Mouse (Mus musculus) intestine, embryonic 16.5 days (tissue): Measurements from ENCODE around the gene Eml1. TPM values are rescaled to one million over a fixed set of nuclear protein-coding genes. Genes with fewer than 3 reads are reported as not detected.
A peak's percentile ranks its signal among the peaks of the same experiment; 100 is the strongest.
"Not testable (repeated sequence)": the region's sequence is repeated elsewhere in the genome, so short reads cannot be mapped to it uniquely, and the experiment has no call there.

Source experiments
- ATAC-seq: fragments of 200-750 bp; cut with Nextera tagmentation; 2 replicates; pipeline ENCODE4 v1.8.0; 2017; ENCODE audit warnings: moderate TSS enrichment, moderate library complexity
- H3K27ac ChIP-seq: fragments of 300-500 bp; sonication (generic); 2 replicates; pipeline ENCODE4 v1.5.1; 2014; ENCODE audit warnings: mild to moderate bottlenecking, low read length
- H3K27me3 ChIP-seq: fragments of 300-500 bp; sonication (generic); replicated peaks from 2 replicates; pipeline ENCODE4 v1.6.1; 2014; ENCODE audit warnings: low read length, control low read depth, mixed read lengths; ENCODE audit not compliant: control insufficient read depth, insufficient read depth
- H3K36me3 ChIP-seq: fragments of 300-500 bp; sonication (generic); 2 replicates; pipeline ENCODE4 v1.6.1; 2014; ENCODE audit warnings: low read length, control low read depth; ENCODE audit not compliant: control insufficient read depth, insufficient read depth
- H3K4me1 ChIP-seq: fragments of 300-500 bp; sonication (generic); 2 replicates; pipeline ENCODE4 v1.6.1; 2014; ENCODE audit warnings: low read length, control low read depth, mixed read lengths; ENCODE audit not compliant: control insufficient read depth, insufficient read depth
- H3K4me2 ChIP-seq: fragments of 300-500 bp; sonication (generic); 2 replicates; pipeline ENCODE4 v1.6.1; 2014; ENCODE audit warnings: low read depth, low read length, control low read depth
- H3K4me3 ChIP-seq: fragments of 300-500 bp; sonication (generic); 2 replicates; pipeline ENCODE4 v1.5.1; 2014; ENCODE audit warnings: mild to moderate bottlenecking, low read length
- H3K9ac ChIP-seq: fragments of 300-500 bp; sonication (generic); 2 replicates; pipeline ENCODE4 v1.6.1; 2014; ENCODE audit warnings: low read depth, low read length
- H3K9me3 ChIP-seq: fragments of 300-500 bp; sonication (generic); 2 replicates; pipeline ENCODE4 v1.6.1; 2016; ENCODE audit warnings: low read length, control low read depth; ENCODE audit not compliant: control insufficient read depth
- WGBS: fragments of 180-500 bp; shearing (Covaris S2); extraction: QIAGEN DNeasy Blood & Tissue Kit; methylation state at CpG from one replicate; pipeline ENCODE4 v1.1.7; 2014; 5-methylcytosine and 5-hydroxymethylcytosine counted together
- polyA plus RNA-seq: library from polyadenylated mRNA; unstranded; fragments of >200 nt; fragmentation: Nextera tagmentation; extraction: Ambion mirVana; gene quantifications from 2 replicates; pipeline ENCODE4 v1.2.1, GENCODE M21; 2015

Gene Eml1
- polyA plus RNA-seq, 1 experiment from 2014 or later, result 63.7 TPM

DNA sequence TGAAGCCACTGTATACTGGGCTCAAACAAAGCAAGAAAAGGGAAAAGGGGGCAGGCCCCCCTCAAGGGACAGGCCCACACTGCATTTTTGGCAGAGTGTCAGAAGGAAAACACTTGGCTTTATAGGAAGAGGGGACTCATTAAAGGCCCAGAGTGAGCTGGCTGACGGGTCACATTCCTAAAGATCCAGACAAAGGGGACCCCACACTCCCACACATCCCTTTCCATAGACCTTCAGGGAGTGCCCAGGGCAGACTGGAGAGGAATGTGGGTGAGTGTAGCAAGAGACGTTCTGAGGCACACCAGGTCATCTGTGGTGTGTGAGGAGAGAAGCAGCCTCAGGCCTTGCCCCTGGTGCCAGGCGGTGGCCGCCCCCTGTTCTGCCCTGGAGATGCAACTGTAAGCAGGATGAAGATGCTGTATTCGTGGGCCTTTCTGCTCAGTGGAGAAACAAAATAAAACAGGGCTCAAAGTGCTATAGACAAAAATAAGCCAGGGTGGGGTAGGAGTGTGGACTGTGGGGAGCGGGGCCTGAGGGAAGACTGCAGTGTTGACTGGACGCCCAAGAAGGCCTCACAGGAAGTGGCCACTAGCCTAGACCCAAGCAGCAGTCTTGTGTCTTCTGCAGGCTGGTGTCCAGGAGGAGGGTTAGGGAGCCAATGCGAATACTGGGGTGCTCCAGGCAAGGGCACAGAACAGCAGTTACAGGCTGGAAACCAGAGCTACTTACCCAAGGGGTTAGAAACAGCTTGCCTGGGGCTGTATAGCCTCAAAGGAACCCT lies 124.9 kb downstream of the Eml1 start:
- H3K4me2 ChIP-seq, result no peak overlapping the region
- ATAC-seq, result peak; percentile 40
- H3K4me1 ChIP-seq, result 0 out of 2 replicates have a peak, but pooled peaks cover 5% of the 10 kb centered on the region
- WGBS, result 66% methylated on average over 8 of the region's 8 CpGs
- no peaks in the 10 kb centered on the region for H3K27me3 ChIP-seq
- H3K36me3 ChIP-seq, result no peaks in the 10 kb centered on the region
- H3K27ac ChIP-seq, result peak overlapping the region; percentile 47; the same call in 1 of the 2 replicates
- H3K4me3 ChIP-seq, result no peak overlapping the region
- no peak overlapping the region; the same call in 1 of the 2 replicates for H3K9ac ChIP-seq
- H3K9me3 ChIP-seq, result no peaks in the 10 kb centered on the region

DNA sequence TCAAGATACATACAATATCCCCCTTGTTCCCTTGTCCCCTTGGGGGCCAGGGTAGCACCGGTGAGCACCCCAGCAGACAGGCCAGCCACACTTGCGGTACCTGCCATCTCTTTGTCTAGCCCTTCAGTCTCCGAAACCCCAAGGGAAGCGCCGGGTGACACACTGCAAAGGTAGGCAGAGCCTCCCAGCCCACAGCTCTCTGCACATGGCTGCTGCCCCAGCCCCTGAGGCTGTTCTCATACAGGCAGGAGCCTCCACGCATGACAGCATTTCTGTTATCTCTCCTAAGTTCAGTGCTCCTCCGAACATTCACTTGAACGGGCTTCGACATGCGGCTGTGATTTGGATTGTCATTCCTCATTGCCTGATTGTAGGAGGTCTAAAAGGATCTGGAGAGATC lies 132.3 kb downstream of the Eml1 start:
- no peak overlapping the region for H3K27ac ChIP-seq
- no peaks in the 10 kb centered on the region for H3K36me3 ChIP-seq
- no peak overlapping the region; the same call in 1 of the 2 replicates for H3K4me3 ChIP-seq
- peaks cover 3% of the 10 kb centered on the region; the same call in 1 of the 2 replicates for H3K4me1 ChIP-seq
- H3K9ac ChIP-seq, result no peak overlapping the region
- H3K9me3 ChIP-seq, result no peaks in the 10 kb centered on the region
- no peaks in the 10 kb centered on the region for H3K27me3 ChIP-seq
- ATAC-seq, result no peak
- 63% methylated on average over 10 of the region's 10 CpGs for WGBS
- H3K4me2 ChIP-seq, result peak overlapping the region; percentile 30

DNA sequence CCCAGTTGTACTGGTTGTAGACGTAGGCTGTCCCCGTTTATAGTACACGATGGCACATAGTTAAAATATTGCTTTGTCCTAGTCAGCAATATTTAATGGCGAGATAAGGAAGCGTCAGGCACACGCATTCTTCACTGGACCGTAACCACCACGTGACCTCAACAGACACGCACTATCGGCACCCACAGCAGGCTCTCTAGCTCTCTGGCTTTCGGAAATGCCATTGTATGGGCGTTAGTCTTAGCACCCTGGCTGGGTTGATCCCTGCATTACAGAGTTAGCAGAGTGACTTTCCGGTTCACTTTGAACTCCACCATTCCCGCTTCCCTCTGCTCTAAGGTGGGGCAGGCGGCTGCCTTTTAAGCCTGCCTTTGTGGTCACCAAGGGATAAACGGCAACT lies 132.8 kb downstream of the Eml1 start:
- Histone ChIP-seq H3K4me3 (peak overlapping the region; percentile 12; the same call in 1 of the 2 replicates), H3K9me3 (no peaks in the 10 kb centered on the region), H3K27ac (no peak overlapping the region), H3K27me3 (no peaks in the 10 kb centered on the region), H3K9ac (no peak overlapping the region), H3K4me1 (peaks cover 3% of the 10 kb centered on the region; the same call in 1 of the 2 replicates), H3K4me2 (peak overlapping the region; percentile 30), H3K36me3 (no peaks in the 10 kb centered on the region)
- 43% methylated on average over 16 of the region's 16 CpGs for WGBS
- 0 out of 2 replicates have a peak, but pooled peaks have one; percentile 44 for ATAC-seq

DNA sequence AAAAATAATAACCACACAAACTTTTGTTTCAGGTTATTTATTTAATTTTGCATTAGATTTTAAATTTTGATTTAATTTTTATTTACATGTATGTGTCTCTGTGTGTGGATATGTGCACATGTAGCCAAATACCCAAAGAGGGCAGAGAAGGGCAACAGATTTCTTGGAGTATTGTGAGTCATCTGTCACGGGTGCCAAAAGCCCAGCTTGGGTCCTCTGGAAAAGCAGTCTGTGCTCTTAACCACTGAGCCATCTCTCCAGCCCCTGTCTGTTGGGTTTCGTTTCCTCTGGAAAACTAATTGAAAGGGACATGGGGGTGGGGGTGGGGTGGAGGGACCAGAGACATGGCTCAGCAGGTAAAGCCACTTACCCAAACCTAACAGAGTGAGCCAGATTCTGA lies 135.1 kb downstream of the Eml1 start:
- Histone ChIP-seq H3K27me3 (no peaks in the 10 kb centered on the region), H3K9ac (no peak overlapping the region), H3K4me1 (peaks cover 3% of the 10 kb centered on the region; the same call in 1 of the 2 replicates), H3K4me2 (no peak overlapping the region), H3K27ac (no peak overlapping the region), H3K4me3 (no peak overlapping the region), H3K36me3 (no peaks in the 10 kb centered on the region), H3K9me3 (no peaks in the 10 kb centered on the region)
- WGBS, result 87% methylated on average over 2 of the region's 2 CpGs
- no peak for ATAC-seq

DNA sequence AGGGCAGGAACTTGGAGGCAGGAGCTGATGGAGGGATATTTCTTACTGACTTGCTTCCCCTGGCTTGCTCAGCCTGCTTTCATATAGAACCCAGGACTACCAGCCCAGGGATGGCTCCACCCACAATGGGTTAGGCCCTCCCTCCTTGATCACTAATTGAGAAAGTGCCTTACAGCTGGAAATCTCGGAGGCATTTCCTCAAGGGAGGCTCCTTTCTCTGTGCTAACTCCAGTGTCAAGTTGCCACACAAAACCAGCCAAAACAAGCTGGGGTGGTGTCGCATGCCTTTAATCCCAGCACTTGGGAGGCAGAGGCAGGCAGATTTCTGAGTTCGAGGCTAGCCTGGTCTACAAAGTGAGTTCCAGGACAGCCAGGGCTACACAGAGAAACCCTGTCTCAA lies 136.3 kb downstream of the Eml1 start:
- not testable (repeated sequence) for H3K36me3 ChIP-seq, H3K9ac ChIP-seq, H3K9me3 ChIP-seq, H3K27ac ChIP-seq, H3K4me2 ChIP-seq, ATAC-seq, H3K27me3 ChIP-seq, H3K4me3 ChIP-seq, H3K4me1 ChIP-seq
- 84% methylated on average over 3 of the region's 3 CpGs for WGBS

DNA sequence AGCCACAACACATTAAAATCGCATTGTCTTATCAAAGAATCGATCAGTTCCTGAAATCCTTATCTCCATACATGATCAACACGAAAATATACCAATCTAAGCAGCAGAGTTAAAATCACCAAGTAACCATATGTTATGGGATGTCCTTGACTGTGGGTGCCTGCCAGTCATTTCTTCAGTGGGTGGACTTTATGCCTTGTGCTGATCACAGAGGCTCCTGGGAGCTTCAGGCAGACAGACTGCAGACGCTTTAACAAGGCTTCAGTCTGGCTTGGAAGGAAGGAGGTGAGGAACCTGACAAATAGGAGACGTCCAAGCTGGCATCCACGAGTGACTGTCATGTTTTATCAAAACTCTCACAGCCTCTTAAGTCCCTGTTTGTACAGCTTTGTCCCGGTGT lies 139.8 kb downstream of the Eml1 start:
- H3K4me1 ChIP-seq, result no peaks in the 10 kb centered on the region
- no peak overlapping the region for H3K27ac ChIP-seq
- ATAC-seq, result no peak
- no peak overlapping the region for H3K9ac ChIP-seq
- 59% methylated on average over 7 of the region's 7 CpGs for WGBS
- H3K4me3 ChIP-seq, result no peak overlapping the region
- H3K4me2 ChIP-seq, result no peak overlapping the region
- H3K9me3 ChIP-seq, result no peaks in the 10 kb centered on the region
- no peaks in the 10 kb centered on the region for H3K36me3 ChIP-seq
- H3K27me3 ChIP-seq, result no peaks in the 10 kb centered on the region

DNA sequence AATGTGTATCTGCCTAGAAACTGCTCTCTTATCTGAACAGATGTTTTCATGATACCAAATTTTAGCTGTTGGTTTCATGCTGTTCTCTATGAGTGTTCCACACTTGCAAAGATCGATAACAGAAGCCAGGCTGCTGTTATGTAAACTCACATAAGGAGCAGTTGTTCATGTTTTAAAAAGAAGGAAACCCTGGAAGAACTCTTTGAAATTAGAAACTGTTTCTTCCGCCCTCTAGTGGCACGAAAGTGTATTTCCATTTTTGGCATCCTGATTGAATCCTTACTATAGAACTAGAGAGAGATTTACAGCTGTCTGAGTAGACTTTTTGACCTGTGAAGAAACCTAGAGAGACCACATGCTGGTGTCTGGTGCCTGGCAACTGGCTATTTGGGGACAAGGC lies 140.3 kb downstream of the Eml1 start:
- Histone ChIP-seq H3K9me3 (no peaks in the 10 kb centered on the region), H3K27ac (no peak overlapping the region), H3K27me3 (no peaks in the 10 kb centered on the region), H3K4me2 (no peak overlapping the region), H3K36me3 (no peaks in the 10 kb centered on the region), H3K4me1 (no peaks in the 10 kb centered on the region), H3K9ac (no peak overlapping the region), H3K4me3 (no peak overlapping the region)
- WGBS, result 7% methylated on average over 3 of the region's 3 CpGs
- ATAC-seq, result no peak

DNA sequence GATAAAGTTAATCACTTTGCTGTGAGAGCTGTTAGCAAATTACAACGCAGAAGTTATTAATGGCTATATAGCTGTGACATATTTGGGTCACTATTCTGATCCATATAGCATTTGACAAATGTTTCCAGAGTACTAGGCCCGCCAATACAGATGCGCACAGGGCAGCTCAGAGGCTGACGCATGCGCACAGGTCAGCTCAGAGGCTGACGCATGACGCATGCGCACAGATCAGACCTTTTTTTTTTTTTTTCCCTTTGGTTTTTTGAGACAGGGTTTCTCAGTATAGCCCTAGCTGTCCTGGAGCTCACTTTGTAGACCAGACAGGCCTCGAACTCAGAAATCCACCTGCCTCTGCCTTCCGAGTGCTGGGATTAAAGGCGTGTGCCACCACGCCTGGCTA lies 144.7 kb downstream of the Eml1 start:
- no peak overlapping the region for H3K4me3 ChIP-seq
- no peak for ATAC-seq
- WGBS, result 93% methylated on average over 12 of the region's 12 CpGs
- H3K4me2 ChIP-seq, result no peak overlapping the region
- H3K9ac ChIP-seq, result no peak overlapping the region
- no peak overlapping the region for H3K27ac ChIP-seq
- H3K36me3 ChIP-seq, result no peaks in the 10 kb centered on the region
- no peaks in the 10 kb centered on the region for H3K9me3 ChIP-seq
- no peaks in the 10 kb centered on the region for H3K27me3 ChIP-seq
- H3K4me1 ChIP-seq, result no peaks in the 10 kb centered on the region

DNA sequence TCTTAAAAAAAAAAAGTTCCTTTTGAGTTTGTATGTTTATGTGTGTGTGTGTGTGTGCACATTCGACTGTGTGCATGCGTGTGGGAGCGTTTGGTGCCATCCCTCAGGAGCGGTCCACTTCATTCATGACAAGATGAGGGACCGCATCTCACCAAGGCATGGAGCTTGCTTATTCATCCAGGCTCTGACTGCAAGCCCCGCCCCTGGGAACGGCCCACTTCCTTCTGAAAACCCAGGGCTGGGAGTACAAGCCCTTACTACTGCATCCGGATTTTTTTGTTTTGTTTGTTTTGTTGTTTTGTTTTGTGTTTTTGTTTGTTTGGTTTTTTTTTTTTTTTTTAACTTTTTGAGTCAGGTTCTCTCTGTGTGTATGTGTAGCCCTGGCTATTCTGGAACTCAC lies 148.6 kb downstream of the Eml1 start:
- WGBS, result 70% methylated on average over 8 of the region's 8 CpGs
- no peak overlapping the region for H3K4me2 ChIP-seq
- no peaks in the 10 kb centered on the region for H3K4me1 ChIP-seq
- no peak overlapping the region for H3K27ac ChIP-seq
- H3K4me3 ChIP-seq, result no peak overlapping the region
- no peaks in the 10 kb centered on the region for H3K36me3 ChIP-seq
- ATAC-seq, result no peak
- H3K9ac ChIP-seq, result no peak overlapping the region
- no peaks in the 10 kb centered on the region for H3K27me3 ChIP-seq
- no peaks in the 10 kb centered on the region for H3K9me3 ChIP-seq

DNA sequence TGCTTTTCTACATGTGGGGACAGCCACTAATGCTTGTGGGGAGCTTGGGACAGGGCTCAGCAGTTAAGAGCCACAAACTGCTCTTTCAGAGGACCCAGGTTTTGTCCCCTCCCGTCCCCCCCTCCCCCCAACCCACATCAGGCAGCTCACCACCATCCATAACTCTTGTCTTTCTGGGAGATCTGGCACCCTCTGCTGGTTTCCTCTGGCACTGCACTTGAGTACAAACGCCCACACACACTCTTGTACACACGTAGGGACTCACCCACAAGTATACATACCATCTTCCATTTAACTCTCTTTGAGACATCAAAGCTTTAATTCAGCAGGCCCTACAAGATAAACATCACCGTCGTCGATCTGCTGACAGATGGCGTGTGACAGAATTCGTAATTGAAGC lies 158.5 kb downstream of the Eml1 start:
- H3K4me2 ChIP-seq, result no peak overlapping the region
- no peaks in the 10 kb centered on the region for H3K36me3 ChIP-seq
- H3K9me3 ChIP-seq, result no peaks in the 10 kb centered on the region
- WGBS, result 52% methylated on average over 8 of the region's 8 CpGs
- ATAC-seq, result no peak
- H3K4me3 ChIP-seq, result no peak overlapping the region
- no peaks in the 10 kb centered on the region for H3K4me1 ChIP-seq
- no peaks in the 10 kb centered on the region for H3K27me3 ChIP-seq
- no peak overlapping the region for H3K27ac ChIP-seq
- no peak overlapping the region for H3K9ac ChIP-seq
